Mouse (Mus musculus) ES-E14 (cell line): ENCODE data around the gene Clstn2.

Experiments used
- CHD2 ChIP-seq: IDR thresholded peaks from 2 replicates; pipeline ENCODE4 v1.6.1; 2014; ENCODE audit warnings: mild to moderate bottlenecking, low read depth, low read length, inconsistent platforms
- MAFK ChIP-seq: IDR thresholded peaks from 2 replicates; pipeline ENCODE4 v1.6.1; 2014; ENCODE audit warnings: mild to moderate bottlenecking, low read depth, low read length, inconsistent platforms; ENCODE audit not compliant: insufficient read depth
- ZC3H11A ChIP-seq: IDR thresholded peaks from 2 replicates; pipeline ENCODE4 v1.6.1; 2012; ENCODE audit warnings: low read depth, mild to moderate bottlenecking, inconsistent platforms, low read length, borderline replicate concordance
- ZNF384 ChIP-seq: IDR thresholded peaks from 2 replicates; pipeline ENCODE4 v1.6.1; 2012; ENCODE audit warnings: low read depth, low read length, inconsistent platforms

GRCm38 (mm10) chr9:97672681-97673080, 360.3 kb downstream of the Clstn2 start:
- TF ChIP-seq MAFK (no peak), CHD2 (no peak), ZNF384 (no peak), ZC3H11A (no peak)
